Mouse (Mus musculus) retina, embryonic 14.5 days (tissue): ENCODE measurements around the gene Pdzd2.

Experiments
- DNase-seq: peaks from one replicate; pipeline ENCODE4 v3.0.0-alpha.2; 2015; ENCODE audit warnings: low spot score

Gene Pdzd2

DNA sequence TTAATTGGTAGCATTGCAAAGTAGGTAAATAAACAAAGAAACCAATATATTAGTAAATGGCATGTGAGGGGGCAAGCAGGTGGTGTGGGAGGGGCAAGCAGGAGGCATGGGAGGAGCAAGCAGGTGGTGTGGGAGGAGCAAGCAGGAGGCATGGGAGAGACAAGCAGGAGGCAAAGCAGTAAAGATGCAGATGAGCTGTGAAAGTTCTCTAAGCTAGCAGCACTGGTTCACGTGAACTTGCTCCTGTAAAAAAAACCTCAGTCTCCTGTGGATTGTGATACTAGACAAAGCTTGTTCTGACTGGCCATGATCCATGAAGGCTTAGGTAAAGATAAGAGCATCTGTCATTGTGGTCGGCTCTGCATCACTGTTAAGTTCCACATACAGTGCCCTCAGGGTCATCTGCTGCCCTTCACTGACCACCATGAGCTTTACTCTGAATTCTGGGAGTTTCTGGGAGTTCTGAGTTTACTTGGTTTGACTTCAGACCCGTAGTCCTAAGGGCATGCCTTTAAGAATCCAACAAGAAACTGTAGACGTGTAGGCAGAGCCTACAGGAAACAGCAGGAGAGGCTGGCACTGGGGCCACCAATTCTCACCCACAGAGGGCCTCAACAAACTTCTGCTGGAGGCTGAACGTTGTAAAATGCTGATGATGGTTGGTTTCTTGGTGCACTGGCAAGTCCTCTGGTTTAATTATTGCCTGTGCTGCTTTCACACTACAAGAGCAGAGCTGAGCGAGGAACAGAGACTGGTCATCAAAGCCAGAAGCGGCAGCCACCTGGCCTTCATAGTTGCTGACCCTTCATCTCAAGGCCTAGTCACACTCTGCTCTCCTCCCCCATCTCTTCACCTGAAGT lies 309.9 kb downstream of the Pdzd2 start:
- DNase-seq = no peak

DNA sequence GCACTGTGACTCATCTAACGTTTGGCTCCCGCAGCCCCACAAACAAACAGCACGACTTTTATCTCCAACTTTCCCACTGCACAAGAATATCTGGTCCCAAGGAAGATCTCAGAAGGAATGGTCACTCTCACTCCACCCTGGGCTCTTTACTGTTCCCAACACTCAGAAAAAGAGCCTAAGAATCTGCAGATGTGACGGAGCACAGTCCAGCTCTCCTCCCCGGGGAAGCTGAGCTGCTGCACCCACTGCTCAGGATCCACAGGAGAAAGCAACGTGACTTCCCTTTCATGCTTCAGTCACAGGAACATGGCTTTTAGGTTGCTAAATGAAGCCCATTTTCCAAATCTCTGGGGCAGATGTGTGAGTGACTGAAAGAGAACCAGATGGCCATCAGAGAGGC lies 311.9 kb downstream of the Pdzd2 start:
- DNase-seq = no peak

DNA sequence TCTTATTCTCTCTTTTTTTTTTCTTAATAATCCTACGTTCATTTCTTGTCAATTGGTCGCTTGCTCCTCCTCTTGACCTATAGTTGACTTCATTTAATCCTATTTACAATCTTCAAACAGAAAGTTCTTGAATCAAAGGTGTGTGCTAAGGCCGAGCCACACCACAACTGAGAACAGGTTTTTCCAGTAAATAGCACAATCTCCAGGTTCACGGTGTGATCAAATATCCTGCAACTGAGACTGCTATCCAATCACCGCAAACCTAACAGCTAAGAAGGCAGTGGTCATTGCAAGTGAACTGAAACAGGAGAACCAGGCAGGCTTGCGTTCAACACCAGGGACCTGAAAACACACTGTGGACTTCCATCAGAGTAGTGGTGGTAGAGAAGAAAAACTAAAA lies 313.4 kb downstream of the Pdzd2 start:
- DNase-seq = no peak

DNA sequence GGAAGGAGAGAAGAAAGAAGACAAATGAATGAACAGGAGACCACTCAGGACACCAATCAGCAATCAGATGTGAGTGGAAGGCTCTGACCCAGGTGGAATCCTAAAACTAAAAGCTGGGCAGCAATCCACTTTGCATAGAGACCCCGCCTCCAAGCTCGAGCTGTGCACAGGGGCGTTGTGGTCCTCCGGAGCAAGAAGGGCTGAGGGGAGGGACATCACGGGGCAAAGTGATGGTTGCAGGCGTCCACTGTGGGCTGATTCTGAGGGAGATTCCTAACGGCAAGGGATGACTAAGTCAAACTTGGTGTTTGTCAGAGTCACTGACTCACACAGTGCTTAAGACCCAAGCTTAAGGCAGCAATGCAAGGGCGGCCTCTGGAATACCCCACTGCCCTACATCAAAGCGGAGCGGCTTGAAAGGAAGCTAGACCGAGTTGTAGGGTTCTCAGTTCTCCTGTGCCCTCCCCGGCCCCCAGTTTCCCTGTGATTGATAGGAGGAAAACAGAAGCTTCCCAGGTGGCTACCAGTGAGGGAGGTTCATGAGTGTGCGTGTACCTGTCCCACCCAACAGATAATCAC lies 314.6 kb downstream of the Pdzd2 start:
- DNase-seq = no peak

DNA sequence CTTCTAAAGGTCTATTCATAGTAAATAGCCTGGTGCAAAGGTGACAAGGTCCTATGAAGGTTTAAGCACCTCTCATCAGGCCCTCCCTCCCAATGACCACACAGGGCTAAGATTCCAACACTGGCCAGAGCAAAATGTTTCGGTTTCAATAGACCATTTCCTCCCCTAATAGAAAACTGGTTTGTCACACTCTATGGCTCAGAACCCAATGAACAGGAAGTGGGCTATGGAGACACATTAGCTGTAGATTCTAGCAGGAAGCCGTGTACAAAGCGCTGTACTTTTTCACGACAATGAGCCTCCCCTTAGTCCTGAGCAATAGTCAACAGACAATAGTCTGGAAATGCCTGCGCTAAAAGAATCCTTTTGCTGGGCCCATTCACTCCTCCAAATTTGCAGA lies 315.5 kb downstream of the Pdzd2 start:
- DNase-seq = no peak

DNA sequence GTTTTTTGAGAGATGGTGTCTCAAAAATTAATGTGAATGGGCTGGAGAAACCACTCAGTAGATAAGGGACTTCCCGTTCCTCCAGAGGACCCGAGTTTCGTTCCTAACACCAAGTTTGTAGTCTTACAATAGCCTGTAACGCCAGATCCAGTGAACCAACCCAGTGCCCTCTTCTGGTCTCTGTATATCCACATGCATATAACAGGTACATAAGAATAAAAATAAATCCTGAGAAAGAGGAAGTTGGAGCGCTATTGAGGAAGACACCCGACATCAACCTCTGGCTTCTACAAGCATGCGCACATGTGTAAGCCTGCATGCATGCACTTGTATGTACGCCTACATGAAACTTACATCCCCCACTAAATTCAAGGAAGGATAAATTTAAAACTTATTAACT lies 318.8 kb downstream of the Pdzd2 start:
- no peak for DNase-seq

DNA sequence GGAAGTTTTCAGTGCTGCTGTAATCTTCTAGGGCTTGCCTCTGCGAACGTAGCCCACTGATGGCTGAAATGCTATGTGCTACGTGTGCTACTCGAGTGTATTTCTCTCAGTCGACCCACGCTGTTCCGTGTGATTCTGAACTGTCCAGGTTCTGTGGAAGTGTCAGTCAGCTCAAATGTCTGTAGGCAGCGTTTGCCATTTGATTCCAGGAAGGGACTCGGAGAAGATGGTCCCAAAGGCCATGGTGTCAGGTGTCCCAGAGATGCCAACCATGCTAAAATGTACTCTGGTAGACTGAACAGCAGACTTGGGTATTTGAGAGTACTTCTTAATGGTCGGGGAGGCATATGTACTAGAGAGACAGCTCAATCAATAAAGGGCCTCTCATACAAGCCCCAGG lies 319.3 kb downstream of the Pdzd2 start:
- DNase-seq = no peak

DNA sequence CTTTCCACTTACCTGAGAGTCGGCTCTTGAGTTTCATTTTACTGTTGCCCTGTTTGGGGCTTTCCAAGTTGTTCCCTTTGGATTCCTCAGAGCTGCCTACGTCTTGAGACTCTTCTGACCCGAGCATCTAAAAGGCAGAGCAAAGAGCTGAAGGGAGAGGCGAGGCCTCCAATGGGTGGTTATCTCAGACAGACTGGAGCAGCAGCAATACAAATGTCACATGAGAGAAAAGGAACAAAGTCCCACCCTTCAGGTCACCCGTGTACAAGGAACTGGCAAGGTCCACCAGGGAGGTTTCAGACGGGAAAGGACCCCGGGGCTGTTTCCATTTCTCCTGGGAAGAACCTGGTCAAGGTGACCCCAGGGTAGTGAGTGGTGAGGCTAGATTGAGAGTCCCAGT lies 320.3 kb downstream of the Pdzd2 start:
- DNase-seq = no peak

DNA sequence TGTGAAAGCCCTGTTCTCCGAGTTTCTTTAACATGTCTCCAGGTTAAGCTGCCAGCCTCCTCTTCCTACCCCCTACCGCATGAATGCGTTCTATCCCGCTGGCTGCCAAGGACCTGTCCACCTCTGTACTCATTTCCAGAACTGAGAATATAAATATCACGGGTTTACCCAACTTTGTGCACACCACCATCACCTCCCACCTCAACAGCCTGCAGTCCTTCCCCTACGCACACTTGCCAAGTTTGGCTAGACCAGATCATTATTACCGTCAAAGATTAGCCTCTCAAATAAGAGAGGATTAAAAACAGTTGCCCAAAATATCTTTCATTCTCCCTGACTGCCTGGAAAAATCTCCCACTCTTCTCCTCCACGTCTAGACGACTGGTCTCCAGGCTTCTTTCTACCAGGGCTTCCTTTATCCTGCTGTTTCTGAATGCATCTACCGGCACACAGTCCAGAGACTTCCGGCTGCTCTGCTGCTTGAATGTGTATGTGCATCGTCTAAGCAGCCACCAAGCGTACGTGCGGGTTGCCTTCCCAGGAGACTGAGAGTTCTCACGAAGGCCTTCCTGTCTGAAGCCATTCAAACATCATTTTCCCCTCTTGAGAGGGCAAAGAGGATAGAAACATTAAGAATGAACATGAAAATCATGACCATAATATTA lies 324.1 kb downstream of the Pdzd2 start:
- DNase-seq = no peak

DNA sequence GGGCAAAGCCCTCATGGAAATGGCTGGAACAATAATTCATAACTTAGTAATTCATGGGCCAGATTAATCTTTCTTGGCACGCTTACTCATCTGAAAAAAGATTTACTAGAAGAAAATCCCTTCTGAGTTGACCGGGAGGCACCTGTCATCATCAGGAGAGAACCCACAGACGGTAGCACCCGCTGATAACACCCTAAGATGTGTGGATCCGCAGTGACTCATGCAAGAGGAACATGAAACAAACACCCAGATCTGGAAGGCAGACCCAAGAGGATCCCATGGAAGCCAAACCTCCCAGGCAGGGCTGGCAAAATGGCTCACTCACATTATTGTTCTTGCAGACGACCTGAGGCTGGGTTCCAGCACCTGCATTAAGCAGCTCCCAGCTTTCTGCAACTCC lies 325.0 kb downstream of the Pdzd2 start:
- DNase-seq = no peak

DNA sequence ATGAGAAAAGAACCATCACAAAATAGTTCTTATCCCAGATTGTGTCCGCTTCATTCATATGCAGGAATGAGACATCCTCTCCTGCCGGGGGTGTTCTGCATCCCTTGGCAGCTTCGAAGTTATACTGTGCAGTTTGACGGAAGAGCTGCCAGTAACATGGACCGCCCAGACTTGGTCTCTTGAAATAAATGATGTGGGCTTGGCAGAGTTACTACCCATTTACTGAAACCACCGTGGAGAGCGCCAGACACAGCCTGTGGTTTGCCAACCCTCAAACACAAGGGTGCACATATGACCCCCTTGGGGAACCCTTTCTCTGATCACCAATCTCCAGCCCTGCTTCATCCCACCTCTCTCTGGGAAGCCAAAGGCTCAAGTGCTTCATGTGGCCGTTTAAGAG lies 331.5 kb downstream of the Pdzd2 start:
- DNase-seq = no peak

DNA sequence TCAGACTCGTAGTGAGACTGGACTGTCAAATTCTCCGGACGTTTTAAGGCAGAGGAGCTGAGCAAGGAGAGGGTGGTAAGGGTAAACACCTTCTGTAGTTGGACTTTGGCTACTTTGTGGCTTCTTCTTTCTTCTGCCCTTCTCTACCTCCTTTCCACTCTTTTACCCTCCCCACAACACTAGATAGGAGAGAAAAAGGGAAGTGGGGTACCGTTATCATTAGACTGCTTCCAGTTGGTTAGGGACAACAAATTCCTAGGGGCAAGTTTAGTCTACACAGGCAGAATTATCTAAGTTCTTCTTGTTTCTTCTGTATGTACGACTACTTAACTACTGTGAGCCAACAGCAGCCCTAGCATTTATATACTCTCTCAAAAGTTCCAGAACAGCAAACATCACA lies 334.1 kb downstream of the Pdzd2 start:
- no peak for DNase-seq

DNA sequence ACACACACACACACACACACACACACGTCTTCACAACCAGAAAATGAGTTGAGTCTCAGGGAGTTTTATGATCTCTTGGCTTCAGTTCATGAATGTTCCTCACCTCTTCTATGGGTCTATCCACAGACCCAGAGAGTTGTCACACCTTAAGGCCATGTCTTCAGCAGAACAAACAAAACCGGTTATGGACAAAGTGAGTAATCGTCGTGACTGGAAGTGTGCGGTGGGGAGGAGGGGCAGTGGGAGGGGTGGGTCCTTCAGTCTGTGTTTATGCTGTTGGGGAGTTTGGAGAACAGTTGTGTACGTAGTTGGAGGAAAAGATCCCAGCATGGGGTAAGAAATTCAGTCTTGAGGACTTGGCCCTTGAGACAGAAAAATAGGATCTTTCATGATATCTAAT lies 342.7 kb downstream of the Pdzd2 start:
- no peak for DNase-seq

DNA sequence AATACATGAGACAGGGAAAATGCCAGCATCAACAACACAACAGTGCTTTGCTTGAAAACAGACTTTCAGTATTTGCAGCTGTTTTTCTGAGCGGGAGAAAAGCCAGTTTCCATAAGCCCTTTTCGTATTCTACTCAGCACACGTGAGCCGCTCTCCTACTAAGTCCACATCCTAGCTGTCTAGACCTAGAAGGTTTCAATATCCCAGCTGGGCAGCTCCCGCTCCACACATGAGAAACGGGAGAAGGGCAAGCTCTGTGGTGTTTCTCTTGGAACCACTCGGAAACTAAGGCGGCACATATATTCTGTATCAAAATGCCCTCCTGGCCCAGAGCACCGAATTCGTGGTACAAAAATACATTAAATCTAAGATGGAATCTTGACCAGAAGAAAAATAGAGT lies 345.0 kb downstream of the Pdzd2 start:
- no peak for DNase-seq

DNA sequence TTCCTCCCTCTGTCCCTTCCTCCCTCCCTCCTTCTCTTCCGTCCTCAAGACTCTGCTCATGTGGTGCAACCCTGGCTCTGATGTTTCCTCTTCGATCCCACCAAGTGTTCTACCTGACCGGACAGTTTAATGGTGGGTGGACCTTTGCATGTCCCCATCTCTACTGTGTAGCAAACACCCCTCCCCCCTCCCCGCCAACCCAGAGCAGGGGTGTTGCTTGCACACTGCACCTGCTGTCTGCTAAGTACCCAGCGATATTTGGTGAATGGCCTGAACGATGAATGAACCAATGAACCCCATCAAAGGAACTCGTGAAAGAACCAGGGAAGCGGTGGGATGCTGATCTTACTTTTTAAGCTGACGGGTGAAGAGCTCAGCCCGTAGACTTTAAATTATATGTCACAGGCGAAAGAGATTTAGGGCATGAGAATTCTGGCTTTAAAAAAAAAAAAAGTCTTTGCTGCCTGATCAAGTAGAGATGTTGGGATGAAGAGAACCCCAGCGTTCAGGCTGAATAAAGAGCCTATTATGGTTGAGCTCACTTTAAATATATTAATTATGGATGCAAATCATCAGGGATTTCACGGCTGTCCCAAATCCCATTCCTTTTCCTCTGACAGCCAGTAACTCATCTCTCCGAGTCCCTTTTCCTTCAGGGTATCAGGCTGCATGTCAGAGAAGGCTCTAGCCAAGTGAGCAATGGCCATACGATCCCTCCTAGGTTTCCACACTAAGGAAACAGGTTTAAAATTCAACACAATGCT lies 350.8 kb downstream of the Pdzd2 start:
- no peak for DNase-seq

DNA sequence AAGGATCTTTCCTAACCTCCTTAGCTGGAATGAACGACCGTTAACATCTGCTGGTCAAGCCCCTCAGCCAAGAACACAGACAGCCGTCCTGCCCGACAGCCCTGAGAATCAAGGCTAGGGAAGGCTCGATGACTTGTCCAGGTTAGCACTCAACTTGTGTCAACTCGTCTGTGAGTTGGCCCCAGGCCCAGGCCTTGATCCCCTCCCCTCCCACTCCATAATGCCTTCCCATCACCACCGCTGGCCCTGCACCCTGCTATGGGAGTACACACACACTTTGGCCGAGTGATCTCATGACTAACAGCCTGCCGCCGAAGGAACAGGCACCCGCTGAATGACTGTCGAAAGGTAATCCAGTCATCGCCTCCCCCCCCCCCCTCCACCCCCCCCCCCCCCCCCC lies 355.0 kb downstream of the Pdzd2 start:
- no peak for DNase-seq

DNA sequence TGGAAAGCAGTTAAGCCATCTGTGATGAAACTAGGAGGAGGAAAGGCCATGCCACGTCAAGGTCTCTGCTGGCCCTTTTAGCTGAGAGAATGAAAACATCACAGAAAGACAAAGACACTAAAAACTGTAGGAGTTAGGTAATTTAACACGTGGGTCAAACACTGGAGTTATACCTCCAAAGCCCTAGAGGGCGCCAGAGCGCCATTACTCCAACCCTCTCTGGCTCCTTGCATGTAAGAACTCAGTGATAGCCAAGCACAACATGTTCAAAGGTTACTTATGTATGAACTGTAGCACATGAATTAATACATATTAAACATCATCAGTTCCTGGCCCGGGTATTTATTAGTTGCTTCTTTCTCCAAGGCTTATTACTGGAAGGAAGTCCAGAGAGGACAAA lies 359.2 kb downstream of the Pdzd2 start:
- DNase-seq = peak; percentile 65

DNA sequence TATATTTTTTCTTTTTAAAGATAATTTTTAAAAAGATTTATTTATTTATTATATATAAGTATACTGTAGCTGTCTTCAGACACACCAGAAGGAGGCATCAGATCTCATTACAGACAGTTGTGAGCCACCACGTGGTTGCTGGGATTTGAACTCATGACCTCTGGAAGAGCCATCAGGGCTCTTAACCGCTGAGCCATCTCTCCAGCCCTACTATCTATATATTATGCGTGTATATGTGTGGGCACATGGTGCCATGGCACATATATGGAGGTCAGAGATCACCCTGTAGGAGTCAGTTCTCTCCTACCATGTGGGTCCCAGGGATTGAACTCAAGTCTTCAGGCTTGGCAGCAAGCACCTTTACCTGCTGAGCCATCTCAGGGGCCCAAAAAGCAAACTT lies 359.7 kb downstream of the Pdzd2 start:
- DNase-seq = no peak

DNA sequence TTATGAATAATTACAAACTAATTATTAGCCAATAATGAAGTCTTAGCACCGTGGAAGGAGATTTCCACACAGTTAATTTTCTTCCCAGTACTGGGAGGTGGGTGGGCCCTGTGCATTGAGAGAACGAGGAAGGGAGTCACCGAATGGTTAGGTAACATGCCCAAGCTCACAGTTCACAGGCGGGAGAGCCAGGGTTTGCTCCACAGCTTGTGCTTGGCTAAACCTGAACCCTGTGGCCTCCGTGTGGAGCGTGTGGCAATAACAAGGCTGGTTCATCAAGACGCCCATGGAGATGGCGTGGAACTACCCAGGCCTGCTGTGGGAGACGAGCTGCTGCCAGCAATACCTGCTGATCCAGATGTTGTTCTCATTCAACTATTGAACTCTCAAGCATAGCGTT lies 361.9 kb downstream of the Pdzd2 start:
- DNase-seq = no peak

DNA sequence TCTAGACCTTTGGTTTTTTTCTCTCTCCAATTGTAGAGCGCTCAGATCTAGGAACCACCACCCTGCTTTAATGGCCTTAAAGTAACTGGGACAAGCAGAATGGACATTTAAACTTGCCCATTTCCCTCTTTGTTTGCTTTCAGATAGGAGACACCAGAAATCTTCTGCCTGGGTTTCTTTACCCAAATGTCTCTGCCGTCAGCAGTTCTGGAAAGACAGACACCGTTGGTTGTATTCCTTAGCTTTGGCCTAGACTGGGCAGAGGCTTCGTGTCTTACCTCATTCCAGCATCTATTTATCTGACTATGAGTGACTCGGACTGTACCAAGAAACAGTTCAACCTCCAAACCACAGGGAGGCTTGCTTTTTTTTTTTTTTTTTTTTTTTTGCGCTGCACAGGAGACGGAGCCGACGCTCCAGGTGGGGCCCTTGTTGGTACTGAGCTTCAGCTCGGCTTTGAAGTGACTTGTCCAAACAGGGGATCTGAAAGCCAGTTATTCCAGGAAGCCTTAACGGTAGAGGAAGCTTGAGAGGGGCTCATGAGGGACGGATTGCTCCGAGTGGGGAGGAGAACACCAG lies 363.1 kb downstream of the Pdzd2 start:
- DNase-seq = no peak

DNA sequence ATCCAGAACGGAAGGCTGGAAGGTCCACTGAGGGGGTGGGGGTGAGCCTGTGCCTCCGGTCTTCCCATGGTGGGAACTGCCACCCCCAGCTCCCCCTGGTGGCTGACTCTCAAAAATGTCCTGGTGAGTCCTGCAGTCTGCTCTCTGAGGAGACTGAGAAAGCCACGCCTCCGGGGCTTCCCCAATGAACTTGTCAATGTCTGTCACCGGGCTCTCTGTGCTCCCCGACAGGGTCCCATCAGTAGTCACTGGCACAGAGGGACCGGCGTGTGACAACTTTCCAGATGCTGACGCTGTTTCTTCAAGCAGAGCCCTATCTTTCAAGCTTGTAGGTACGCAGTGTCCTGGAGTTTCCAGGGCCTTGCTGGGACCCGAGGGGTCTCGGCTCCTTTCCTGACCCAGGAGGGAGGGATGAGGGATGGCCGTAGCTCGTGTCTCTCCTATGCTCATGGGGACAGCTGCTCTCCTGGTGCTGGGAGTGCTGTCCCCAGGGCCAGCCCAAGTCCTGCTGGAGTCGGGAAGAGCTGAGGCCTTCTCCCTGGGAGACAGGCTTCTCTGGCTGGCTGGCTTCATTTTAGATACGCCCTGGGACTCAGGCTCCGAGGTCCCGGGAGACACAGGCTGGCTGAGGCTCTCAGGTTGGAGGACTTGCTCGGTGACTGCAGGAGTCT lies 363.9 kb downstream of the Pdzd2 start:
- DNase-seq = peak; percentile 96

DNA sequence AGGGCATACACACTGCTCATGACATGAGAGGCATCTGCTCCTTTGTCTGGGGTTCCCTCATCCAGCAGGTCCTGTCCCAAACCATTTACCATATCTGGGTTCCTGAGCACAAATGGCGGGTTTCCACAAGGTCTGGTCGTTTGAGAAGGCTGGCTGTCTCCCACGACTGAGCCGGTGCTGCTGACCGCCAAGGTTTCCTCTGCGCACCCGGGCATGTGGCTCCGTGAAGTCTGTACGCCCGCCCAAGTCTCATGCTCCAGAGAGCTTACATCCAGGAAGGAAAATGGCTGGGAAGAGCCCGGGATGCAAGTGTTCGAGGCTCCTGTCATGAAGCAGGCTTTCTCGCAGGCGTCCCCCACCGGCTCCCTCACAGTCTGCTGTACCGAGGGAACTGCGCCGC lies 364.8 kb downstream of the Pdzd2 start:
- no peak for DNase-seq
